Mouse (Mus musculus) myocyte (in vitro differentiated cells): Measurements from ENCODE around the gene Kif21a. TPM values are rescaled to one million over a fixed set of nuclear protein-coding genes. Genes with fewer than 3 reads are reported as not detected.

ENCODE experiments used
- H3K27me3 ChIP-seq: one replicate; pipeline ENCODE4 v1.6.1; 2011; ENCODE audit not compliant: control insufficient read depth, insufficient read depth, insufficient read length
- H3K36me3 ChIP-seq: one replicate; pipeline ENCODE4 v1.6.1; 2011; ENCODE audit not compliant: control insufficient read depth, insufficient read depth
- H3K4me2 ChIP-seq: one replicate; pipeline ENCODE4 v1.6.1; 2011; ENCODE audit warnings: low read depth, control low read depth
- H3K4me3 ChIP-seq: one replicate; pipeline ENCODE4 v1.5.1; 2011; ENCODE audit warnings: mild to moderate bottlenecking, control low read depth, moderate library complexity
- H3K79me2 ChIP-seq: one replicate; pipeline ENCODE4 v1.6.1; 2011; ENCODE audit not compliant: control insufficient read depth, insufficient read depth
- H3ac ChIP-seq: one replicate; pipeline ENCODE4 v1.6.1; 2011; ENCODE audit not compliant: control insufficient read depth, insufficient read length
- CEBPB ChIP-seq: IDR thresholded peaks from 2 replicates; pipeline ENCODE4 v1.6.1; 2011; ENCODE audit warnings: mild to moderate bottlenecking, moderate library complexity; ENCODE audit not compliant: poor library complexity, insufficient read depth, severe bottlenecking
- E2F4 ChIP-seq: IDR thresholded peaks from one replicate; pipeline ENCODE4 v1.6.1; 2011; ENCODE audit warnings: mild to moderate bottlenecking, control low read depth, moderate library complexity; ENCODE audit not compliant: insufficient read depth
- MAX ChIP-seq: IDR thresholded peaks from one replicate; pipeline ENCODE4 v1.6.1; 2011; ENCODE audit warnings: low read depth, mild to moderate bottlenecking, control low read depth
- MYOD1 ChIP-seq, 3 experiments: IDR thresholded peaks; one replicate each; pipeline ENCODE4 v1.6.1; 2011; ENCODE audit warnings: control low read depth in 2 of 3, low read depth in 2 of 3, mild to moderate bottlenecking in 2 of 3, moderate library complexity in 1 of 3; ENCODE audit not compliant: insufficient read length in 2 of 3, control insufficient read depth in 1 of 3
- MYOG ChIP-seq, 3 experiments: IDR thresholded peaks; one replicate each; pipeline ENCODE4 v1.6.1; 2011; ENCODE audit warnings: control low read depth in 2 of 3, low read depth in 2 of 3, mild to moderate bottlenecking in 2 of 3; ENCODE audit not compliant: insufficient read length in 2 of 3, control insufficient read depth in 1 of 3, insufficient read depth in 1 of 3
- POLR2A ChIP-seq: IDR thresholded peaks from one replicate; pipeline ENCODE4 v1.6.1; 2011; ENCODE audit warnings: low read depth, mild to moderate bottlenecking, control low read depth, moderate library complexity; ENCODE audit not compliant: insufficient read length
- POLR2AphosphoS2 ChIP-seq: IDR thresholded peaks from one replicate; pipeline ENCODE4 v1.6.1; 2011; ENCODE audit warnings: low read depth, control low read depth; ENCODE audit not compliant: insufficient read length
- REST ChIP-seq: IDR thresholded peaks from one replicate; pipeline ENCODE4 v1.6.1; 2011; ENCODE audit warnings: mild to moderate bottlenecking, control low read depth, moderate library complexity; ENCODE audit not compliant: insufficient read depth, insufficient read length
- SRF ChIP-seq: IDR thresholded peaks from one replicate; pipeline ENCODE4 v1.6.1; 2011; ENCODE audit warnings: low read depth; ENCODE audit not compliant: control insufficient read depth, insufficient read length
- TCF12 ChIP-seq: IDR thresholded peaks from one replicate; pipeline ENCODE4 v1.6.1; 2011; ENCODE audit warnings: mild to moderate bottlenecking, control low read depth; ENCODE audit not compliant: poor library complexity, insufficient read depth, severe bottlenecking
- TCF3 ChIP-seq: IDR thresholded peaks from one replicate; pipeline ENCODE4 v1.6.1; 2011; ENCODE audit warnings: low read depth, control low read depth; ENCODE audit not compliant: insufficient read length
- USF1 ChIP-seq: IDR thresholded peaks from one replicate; pipeline ENCODE4 v1.6.1; 2011; ENCODE audit warnings: low read depth, mild to moderate bottlenecking, control low read depth, moderate library complexity
- polyA plus RNA-seq: library from polyadenylated mRNA; unstranded; fragments of >200 nt; fragmentation: generic; extraction: Trizol; gene quantifications from one replicate; pipeline ENCODE4 v1.2.1, GENCODE M21; 2012; ENCODE audit warnings: missing spikeins

Gene Kif21a
- polyA plus RNA-seq, 1 experiment, result 2.5 TPM

- TF ChIP-seq CEBPB (no peak), E2F4 (no peak), MAX (no peak), TCF3 (no peak), MYOD1 (IDR thresholded peaks at IDR 0.05; ENCODE audit: control insufficient read depth in 1 of 3, insufficient read length in 2 of 3, low read depth in 2 of 3) (no peak), POLR2AphosphoS2 (no peak), MYOG (IDR thresholded peaks at IDR 0.05; ENCODE audit: control insufficient read depth in 1 of 3, insufficient read depth in 1 of 3, insufficient read length in 2 of 3, low read depth in 2 of 3) (no peak), POLR2A (no peak), TCF12 (no peak), USF1 (no peak), REST (no peak), SRF (no peak)
- Histone ChIP-seq H3K4me3 (no peak overlapping the region), H3K27me3 (no peaks in the 10 kb centered on the region), H3K36me3 (no peaks in the 10 kb centered on the region), H3ac (no peak overlapping the region), H3K79me2 (no peaks in the 10 kb centered on the region), H3K4me2 (no peak overlapping the region)
Observed at GRCm38 (mm10) chr15:91018861-91019187, 30.9 kb downstream of the Kif21a start.

- H3K36me3 ChIP-seq, result no peaks in the 10 kb centered on the region
- no peaks in the 10 kb centered on the region for H3K79me2 ChIP-seq
- no peak overlapping the region for H3K4me3 ChIP-seq
- H3K27me3 ChIP-seq, result no peaks in the 10 kb centered on the region
- H3K4me2 ChIP-seq, result no peak overlapping the region
- no peak overlapping the region for H3ac ChIP-seq
- TF ChIP-seq TCF3 (no peak), MYOG (IDR thresholded peaks at IDR 0.05; ENCODE audit: control insufficient read depth in 1 of 3, insufficient read depth in 1 of 3, insufficient read length in 2 of 3, low read depth in 2 of 3) (no peak), E2F4 (no peak), USF1 (no peak), MYOD1 (IDR thresholded peaks at IDR 0.05; ENCODE audit: control insufficient read depth in 1 of 3, insufficient read length in 2 of 3, low read depth in 2 of 3) (no peak), REST (no peak), POLR2A (no peak), CEBPB (no peak), MAX (no peak), POLR2AphosphoS2 (no peak), SRF (no peak), TCF12 (no peak)
Observed at GRCm38 (mm10) chr15:91018161-91018860, 31.4 kb downstream of the Kif21a start.

DNA sequence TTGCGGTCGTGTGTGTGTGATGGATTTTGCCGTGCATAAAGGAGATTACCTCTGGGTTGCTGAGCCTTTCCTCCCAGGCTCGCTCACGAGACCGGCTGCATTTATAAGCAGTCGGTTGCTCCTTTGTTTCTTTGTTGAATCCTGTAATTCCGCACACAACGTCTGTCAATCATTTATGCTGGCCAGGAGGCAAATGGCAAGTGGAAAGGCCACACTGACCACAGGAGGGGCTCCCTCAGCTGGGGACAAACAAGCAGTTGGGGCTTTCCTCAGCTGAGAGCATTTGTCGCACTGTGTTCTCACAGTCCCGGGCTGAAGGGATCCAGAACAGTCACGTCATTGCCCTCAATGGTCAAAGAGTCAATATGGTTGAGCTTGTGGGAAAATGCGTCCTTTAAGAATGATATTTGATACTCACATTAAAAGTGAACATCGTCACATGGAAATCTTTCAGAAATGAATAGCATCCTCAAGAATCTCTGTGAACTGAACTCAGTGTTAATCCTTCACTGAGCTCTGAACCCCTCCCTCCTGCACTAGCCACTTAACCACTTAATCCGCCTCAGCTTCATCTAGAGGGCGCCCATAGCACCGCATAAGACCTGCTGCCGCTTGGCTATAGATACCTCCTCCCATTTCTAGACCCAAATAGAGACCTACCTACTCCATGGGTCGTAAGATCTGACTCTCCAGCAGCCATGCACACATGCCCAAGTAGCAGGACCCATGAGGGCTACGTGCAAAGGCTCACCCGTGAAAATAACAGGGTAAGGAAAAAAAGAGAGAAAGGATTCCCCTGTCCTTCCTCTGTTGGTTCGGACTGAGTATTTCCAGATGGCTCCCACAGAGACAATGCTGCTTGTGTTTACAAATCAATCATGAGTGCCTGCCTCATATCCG, 32.2 kb downstream of the Kif21a start:
- Histone ChIP-seq H3K4me2 (no peak overlapping the region), H3K36me3 (no peaks in the 10 kb centered on the region), H3ac (no peak overlapping the region), H3K4me3 (no peak overlapping the region), H3K79me2 (no peaks in the 10 kb centered on the region), H3K27me3 (no peaks in the 10 kb centered on the region)
- TF ChIP-seq MYOD1 (IDR thresholded peaks at IDR 0.05; ENCODE audit: control insufficient read depth in 1 of 3, insufficient read length in 2 of 3, low read depth in 2 of 3) (no peak), POLR2AphosphoS2 (no peak), POLR2A (no peak)

DNA sequence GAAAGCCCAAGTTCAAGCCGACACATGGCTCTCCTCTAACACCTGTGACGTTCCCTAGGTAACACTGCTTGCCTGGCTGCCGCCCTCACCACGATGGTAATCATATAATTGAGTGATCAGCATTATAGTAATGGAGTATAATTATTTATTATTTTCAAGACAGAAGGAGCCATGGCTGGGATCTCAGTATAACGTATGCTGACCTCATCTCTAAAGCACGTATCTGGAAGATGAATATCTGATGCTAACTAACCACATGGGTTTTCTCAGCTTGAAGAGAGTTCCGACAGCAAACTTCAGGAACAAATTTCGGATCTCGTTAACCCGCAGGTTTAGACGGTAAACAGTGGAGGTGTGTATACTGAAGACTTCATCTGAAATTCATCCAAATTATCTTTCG, 33.4 kb downstream of the Kif21a start:
- Histone ChIP-seq H3K4me2 (no peak overlapping the region), H3K27me3 (no peaks in the 10 kb centered on the region), H3K79me2 (no peaks in the 10 kb centered on the region), H3K36me3 (no peaks in the 10 kb centered on the region), H3ac (no peak overlapping the region), H3K4me3 (no peak overlapping the region)
- TF ChIP-seq TCF3 (no peak), TCF12 (no peak), MAX (no peak)
